Mouse (Mus musculus): ENCODE measurements around the gene Coro1c. TPM values are rescaled to one million over a fixed set of nuclear protein-coding genes. Genes with fewer than 3 reads are reported as not detected.

The Coro1c gene
- total and polyA plus RNA-seq, 3 experiments: 66.1 to 87.4 (median 69.9) TPM

DNA sequence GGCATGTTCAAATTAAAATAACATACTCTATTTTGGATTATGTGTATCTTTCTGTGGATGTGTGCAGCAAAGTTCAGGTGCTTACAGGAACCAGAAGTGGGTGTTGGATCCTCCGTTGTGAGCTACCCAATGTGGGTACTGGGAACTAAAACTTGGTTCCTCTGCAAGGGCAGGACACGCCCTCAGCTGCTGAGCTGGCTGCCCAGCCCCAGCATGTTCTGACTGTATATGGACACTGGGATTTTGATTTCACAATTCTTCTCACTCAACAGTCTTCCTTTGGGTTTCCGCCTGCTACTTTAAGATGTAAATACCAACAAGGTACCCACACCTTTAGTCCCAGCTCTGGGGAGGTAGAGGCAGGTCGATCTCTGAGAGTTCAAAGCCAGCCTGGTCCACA is 68.1 kb downstream of the Coro1c start:
- H3K27me3 ChIP-seq (replicated peaks): no peaks in the 10 kb centered on the region
- dilution Hi-C loops (cut with MboI; ENCODE audit: extremely low pct_ligation_motif_present, extremely low pct_unique_long_range_greater_than_20kb, low sequenced_read_pairs): no loop called here
- DNase-seq (ENCODE audit: extremely low read depth): no peak
- no peaks in the 10 kb centered on the region for H3K9me3 ChIP-seq (replicated peaks; ENCODE audit: low read length)
- TF ChIP-seq USF1 (IDR thresholded peaks at IDR 0.05; ENCODE audit: low read depth, low read length) (no peak), MEF2A (IDR thresholded peaks at IDR 0.05; ENCODE audit: borderline replicate concordance, low read depth, low read length) (no peak), RCOR1 (conservative IDR thresholded peaks at IDR 0.05; ENCODE audit: low read depth, low read length) (no peak), KAT2A (IDR thresholded peaks at IDR 0.05; ENCODE audit: insufficient replicate concordance, low read length) (no peak), HCFC1 (IDR thresholded peaks at IDR 0.05; ENCODE audit: low read depth, low read length) (no peak), TCF12 (IDR thresholded peaks at IDR 0.05; ENCODE audit: low read depth, low read length) (no peak), MAFK (IDR thresholded peaks at IDR 0.05; ENCODE audit: insufficient replicate concordance, low read length) (no peak), SIN3A (IDR thresholded peaks at IDR 0.05; ENCODE audit: low read length) (no peak), ZNF384 (IDR thresholded peaks at IDR 0.05; ENCODE audit: low read depth, low read length) (no peak), MAX (IDR thresholded peaks at IDR 0.05; ENCODE audit: low read length) (no peak)
- peaks cover 16 to 55% of the 10 kb centered on the region in 2 experiments for H3K36me3 ChIP-seq (replicated peaks in 1 of 2; ENCODE audit: control insufficient read depth in 1 of 2, insufficient read depth in 1 of 2, low read length in 1 of 2)
- no peaks in the 10 kb centered on the region for H3K79me2 ChIP-seq (replicated peaks; ENCODE audit: control insufficient read depth, extremely low read depth, insufficient read depth, poor library complexity, severe bottlenecking)
- no peak overlapping the region for H3K27ac ChIP-seq (ENCODE audit: insufficient read depth, low read depth)
- H3K9ac ChIP-seq (ENCODE audit: insufficient read depth, low read depth): no peak overlapping the region
- H3K4me3 ChIP-seq (replicated peaks in 1 of 3; ENCODE audit: low read depth in 2 of 3, low read length in 2 of 3, poor library complexity in 1 of 3): no peak overlapping the region
- no peak overlapping the region for H3K4me2 ChIP-seq (ENCODE audit: insufficient read depth, low read depth, poor library complexity, severe bottlenecking)
- in situ Hi-C loops (cut with MboI; ENCODE audit: low pct_ligation_motif_present, low pct_unique_long_range_greater_than_20kb, low sequenced_read_pairs): no loop called here
- peaks cover 9 to 61% of the 10 kb centered on the region in 2 experiments for H3K4me1 ChIP-seq (ENCODE audit: control insufficient read depth in 1 of 2, insufficient read depth in 2 of 2)

- in situ Hi-C loops (cut with MboI; ENCODE audit: low pct_ligation_motif_present, low pct_unique_long_range_greater_than_20kb, low sequenced_read_pairs): loop anchor here (10.0 kb wide), 1 partner anchor 62 kb away; the partner anchor contains the start of genes Iscu and Sart3
- Histone ChIP-seq H3K4me1 (ENCODE audit: control insufficient read depth in 1 of 2, insufficient read depth in 2 of 2) (peaks cover 5 to 58% of the 10 kb centered on the region in 2 experiments), H3K9ac (ENCODE audit: insufficient read depth, low read depth) (no peak overlapping the region), H3K4me3 (replicated peaks in 1 of 3; ENCODE audit: low read depth in 2 of 3, low read length in 2 of 3, poor library complexity in 1 of 3) (no peak overlapping the region), H3K36me3 (replicated peaks in 1 of 2; ENCODE audit: control insufficient read depth in 1 of 2, insufficient read depth in 1 of 2, low read length in 1 of 2) (peaks cover 0 to 23% of the 10 kb centered on the region in 2 experiments), H3K79me2 (replicated peaks; ENCODE audit: control insufficient read depth, extremely low read depth, insufficient read depth, poor library complexity, severe bottlenecking) (no peaks in the 10 kb centered on the region), H3K4me2 (ENCODE audit: insufficient read depth, low read depth, poor library complexity, severe bottlenecking) (no peak overlapping the region), H3K27ac (ENCODE audit: insufficient read depth, low read depth) (no peak overlapping the region), H3K9me3 (replicated peaks; ENCODE audit: low read length) (no peaks in the 10 kb centered on the region), H3K27me3 (replicated peaks) (no peaks in the 10 kb centered on the region)
- TF ChIP-seq ZNF384 (IDR thresholded peaks at IDR 0.05; ENCODE audit: low read depth, low read length) (no peak), POLR2A (IDR thresholded peaks at IDR 0.05; ENCODE audit: low read depth, low read length) (no peak), ZC3H11A (IDR thresholded peaks at IDR 0.05; ENCODE audit: low read depth, low read length) (no peak), SMC3 (IDR thresholded peaks at IDR 0.05; ENCODE audit: low read depth, low read length) (no peak), ZMIZ1 (IDR thresholded peaks at IDR 0.05; ENCODE audit: low read depth, low read length) (no peak), MEF2A (IDR thresholded peaks at IDR 0.05; ENCODE audit: borderline replicate concordance, low read depth, low read length) (no peak)
- dilution Hi-C loops (cut with MboI; ENCODE audit: extremely low pct_ligation_motif_present, extremely low pct_unique_long_range_greater_than_20kb, low sequenced_read_pairs): no loop called here
- no peak for DNase-seq (ENCODE audit: extremely low read depth)
Measured at GRCm38 (mm10) chr5:113836961-113837360, 71.6 kb downstream of the Coro1c start.

Data from CH12.LX (cell line).